Mouse (Mus musculus): ENCODE measurements around the gene Stk32c.

- TF ChIP-seq CTCF (IDR thresholded peaks at IDR 0.05; ENCODE audit: borderline replicate concordance, insufficient read depth, low read depth, low read length) = no peak
- TF ChIP-seq POLR2A (IDR thresholded peaks at IDR 0.05; ENCODE audit: borderline replicate concordance, insufficient read depth, low read length) = no peak
Measured at GRCm38 (mm10) chr7:139197022-139197421, 16.1 kb downstream of the Stk32c start.
